Comparison of ENCODE assay signal across 11 mouse cellular contexts in the genomic region with DNA sequence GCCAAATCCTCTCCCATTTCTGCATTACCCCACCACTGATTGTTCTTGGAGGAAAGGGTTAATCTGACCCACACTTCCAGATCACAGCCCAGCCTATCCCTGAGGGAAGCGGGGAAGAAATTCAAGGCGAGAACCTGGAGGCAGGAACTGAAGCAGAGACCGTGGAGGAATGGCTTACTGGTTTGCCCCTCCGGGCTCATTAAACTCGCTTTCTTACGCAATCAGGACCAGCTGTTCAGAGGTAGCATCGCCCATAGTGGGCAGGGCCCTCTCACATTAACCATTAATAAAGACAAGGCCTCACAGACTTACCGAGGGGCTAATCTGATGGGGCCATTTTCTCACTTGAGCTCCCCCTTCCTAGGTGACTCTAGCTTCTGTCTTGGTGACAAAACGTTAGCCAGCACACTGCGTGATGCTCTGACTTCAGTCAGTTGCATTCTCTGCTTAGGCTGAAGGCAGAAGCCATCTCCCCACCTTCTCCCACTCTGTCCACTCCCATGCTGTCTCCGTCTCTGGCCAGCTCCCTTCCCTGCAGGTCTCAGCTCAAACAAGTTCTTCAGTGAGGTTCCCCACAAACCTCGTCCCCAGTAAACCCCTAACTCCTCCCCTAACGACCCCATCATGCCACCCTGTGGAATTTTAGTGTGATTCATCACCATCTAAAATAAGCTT. TPM values are rescaled to one million over a fixed set of nuclear protein-coding genes. Genes with fewer than 3 reads are reported as not detected.
DNase-seq lines count a peak whose midpoint lies in the region; ATAC-seq lines count a peak whose summit lies in the region.
"Had no signal": no experiment of that assay in that cellular context is flagged by ENCODE, and none has a peak within 500 bp of the region (broad histone marks: within the 10 kb centered on the region; RNA-seq: fewer than 3 reads in every experiment).

No protein-coding gene starts in this region.

- 61% methylated on average over 13 of the region's 13 CpGs for WGBS in forebrain, embryonic 16.5 days
- 27% methylated on average over 13 of the region's 13 CpGs for WGBS in kidney, embryonic 16.5 days
- WGBS in midbrain, embryonic 15.5 days, result 58% methylated on average over 13 of the region's 13 CpGs

- no peak overlapping the region for H3K4me2 ChIP-seq in forebrain, embryonic 16.5 days (ENCODE audit: low read length)
- peak overlapping the region; percentile 5 for H3K4me2 ChIP-seq in kidney, embryonic 16.5 days (replicated peaks; ENCODE audit: low read depth, low read length)
- no peak overlapping the region for H3K4me2 ChIP-seq in midbrain, embryonic 15.5 days

- H3K27ac ChIP-seq in forebrain, embryonic 16.5 days (ENCODE audit: low read length), result peak overlapping the region; percentile 25; the same call in 1 of the 2 replicates
- H3K27ac ChIP-seq in kidney, embryonic 16.5 days (ENCODE audit: low read length), result 0 out of 2 replicates have a peak overlapping the region, but pooled peaks have one; percentile 12
- H3K27ac ChIP-seq in midbrain, embryonic 15.5 days, result peak overlapping the region; percentile 10; the same call in 1 of the 2 replicates

- no peak overlapping the region for H3K9ac ChIP-seq in forebrain, embryonic 16.5 days (replicated peaks; ENCODE audit: low read depth, low read length)
- H3K9ac ChIP-seq in kidney, embryonic 16.5 days (replicated peaks; ENCODE audit: low read length), result no peak overlapping the region
- no peak overlapping the region for H3K9ac ChIP-seq in midbrain, embryonic 15.5 days

- H3K36me3 ChIP-seq in forebrain, embryonic 16.5 days (ENCODE audit: control insufficient read depth, insufficient read depth), result no peaks in the 10 kb centered on the region
- H3K36me3 ChIP-seq in kidney, embryonic 16.5 days (ENCODE audit: insufficient read depth, low read length), result no peaks in the 10 kb centered on the region
- H3K36me3 ChIP-seq in midbrain, embryonic 15.5 days (replicated peaks), result no peaks in the 10 kb centered on the region

- no peak overlapping the region for H3K4me3 ChIP-seq in forebrain, embryonic 16.5 days (replicated peaks; ENCODE audit: low read length)
- no peak overlapping the region for H3K4me3 ChIP-seq in kidney, embryonic 16.5 days (ENCODE audit: low read length)
- no peak overlapping the region for H3K4me3 ChIP-seq in midbrain, embryonic 15.5 days
- H3K4me3 ChIP-seq: megakaryocyte, embryonic 14.5 days had no signal

- 0 out of 2 replicates have a peak, but pooled peaks have one; percentile 16 for ATAC-seq in forebrain, embryonic 16.5 days
- peak; percentile 85 for ATAC-seq in kidney, embryonic 16.5 days (ENCODE audit: low FRiP score, low TSS enrichment)
- peak; percentile 19; the same call in 1 of the 2 replicates for ATAC-seq in midbrain, embryonic 15.5 days (replicated peaks)

- H3K9me3 ChIP-seq in forebrain, embryonic 16.5 days (ENCODE audit: control insufficient read depth, low read length), result no peaks in the 10 kb centered on the region
- H3K9me3 ChIP-seq in kidney, embryonic 16.5 days (ENCODE audit: low read length), result no peaks in the 10 kb centered on the region
- H3K9me3 ChIP-seq in midbrain, embryonic 15.5 days, result no peaks in the 10 kb centered on the region

- no peaks in the 10 kb centered on the region for H3K27me3 ChIP-seq in forebrain, embryonic 16.5 days (replicated peaks; ENCODE audit: control insufficient read depth, insufficient read depth, low read length)
- H3K27me3 ChIP-seq in kidney, embryonic 16.5 days (ENCODE audit: insufficient read depth, low read length), result no peaks in the 10 kb centered on the region
- no peaks in the 10 kb centered on the region for H3K27me3 ChIP-seq in midbrain, embryonic 15.5 days (replicated peaks)
- H3K27me3 ChIP-seq: megakaryocyte, embryonic 14.5 days had no signal

- peaks cover 17% of the 10 kb centered on the region for H3K4me1 ChIP-seq in forebrain, embryonic 16.5 days (replicated peaks; ENCODE audit: control insufficient read depth, insufficient read depth, low read length)
- peaks cover 28% of the 10 kb centered on the region for H3K4me1 ChIP-seq in kidney, embryonic 16.5 days (ENCODE audit: insufficient read depth, low read length)
- H3K4me1 ChIP-seq in midbrain, embryonic 15.5 days, result peaks cover 22% of the 10 kb centered on the region
- H3K4me1 ChIP-seq: megakaryocyte, embryonic 14.5 days had no signal

- DNase-seq in embryo, embryonic 10 days (ENCODE audit: low spot score), result peak; percentile 21
- DNase-seq in embryo, embryonic 9.5 days (ENCODE audit: extremely low spot score), result no peak
- no peak for DNase-seq in right cerebral cortex, postnatal 36 days (ENCODE audit: low spot score in 2 of 2)
- no peak for DNase-seq in urinary bladder, postnatal 10 days (ENCODE audit: low spot score)
- DNase-seq in spleen, postnatal 36 days (ENCODE audit: low spot score in 2 of 2), result no peak
- DNase-seq: right cerebral cortex, postnatal 25 days; thymus, postnatal 4 days had no signal

RNA-seq across cellular contexts. Expression of gene Klhl29, which starts 43.5 kb away (rescaled TPM):
- 5.3 and 7.3 TPM in 2 replicates for polyA plus RNA-seq in forebrain, embryonic 16.5 days (2015; fragmentation: Nextera tagmentation; extraction: Ambion mirVana)
- 0.31 and 0.51 TPM in 2 replicates for polyA plus RNA-seq in kidney, embryonic 16.5 days (2015; fragmentation: Nextera tagmentation; extraction: Ambion mirVana)
- polyA plus RNA-seq in midbrain, embryonic 15.5 days (2015; fragmentation: Nextera tagmentation; extraction: Ambion mirVana), result 4.8 and 5.2 TPM in 2 replicates

Comparison
In these comparisons a context has a peak if more than half of its experiments do, and no peak if none do; other contexts are left out.
1. ATAC-seq: peak in every context shown above with its lines; median percentile 85 in kidney, embryonic 16.5 days; 19 in midbrain, embryonic 15.5 days; 16 in forebrain, embryonic 16.5 days.